ENCODE assay signal across 15 mouse cellular contexts in the genomic region with DNA sequence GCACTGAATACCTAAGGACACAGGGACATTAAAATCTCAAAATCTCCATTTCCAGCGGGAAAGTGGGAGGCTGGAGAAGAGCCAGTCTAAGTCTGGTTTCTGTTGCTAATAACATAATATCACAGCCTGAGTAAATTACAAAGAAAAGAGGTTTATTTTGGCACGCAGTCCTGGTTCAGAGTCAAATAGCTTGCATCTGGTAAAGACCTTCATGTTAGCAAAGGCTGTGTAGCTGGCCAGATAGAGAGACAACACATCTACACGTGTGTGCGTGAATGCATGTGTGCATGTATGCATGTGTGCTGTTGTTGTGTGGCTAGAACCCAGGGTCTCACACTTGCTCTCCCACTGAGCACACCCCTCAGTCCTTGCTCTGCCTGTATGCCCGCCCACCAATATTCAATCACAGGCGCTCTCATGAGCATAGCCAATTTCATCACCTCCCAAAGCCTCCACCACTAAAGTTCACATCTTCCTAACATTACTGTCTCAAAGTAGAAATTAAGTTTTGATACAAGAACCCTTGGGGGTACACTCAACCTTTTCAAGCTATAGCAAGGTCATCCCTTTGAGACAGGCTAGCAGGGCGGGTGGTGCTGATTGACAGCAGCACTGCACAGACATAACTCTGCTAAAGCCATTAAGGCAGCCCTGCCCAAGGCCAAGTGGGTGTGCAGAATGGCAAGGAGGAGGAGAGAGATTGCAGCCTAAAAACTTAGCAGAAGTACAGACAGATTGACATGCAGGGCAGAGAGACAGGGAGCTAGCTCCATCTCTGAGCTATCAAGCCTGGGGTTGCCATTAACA.
DNase-seq lines count a peak whose midpoint lies in the region; ATAC-seq and TF ChIP-seq lines count a peak whose summit lies in the region.
"Had no signal": no experiment of that assay in that cellular context is flagged by ENCODE, and none has a peak within 500 bp of the region (broad histone marks: within the 10 kb centered on the region; RNA-seq: fewer than 3 reads in every experiment).

No protein-coding gene starts in this region.

- no peaks in the 10 kb centered on the region for H3K9me3 ChIP-seq in forebrain, embryonic 10.5 days
- no peaks in the 10 kb centered on the region for H3K9me3 ChIP-seq in forebrain, postnatal 0 days (ENCODE audit: low read length)
- no peaks in the 10 kb centered on the region for H3K9me3 ChIP-seq in limb, embryonic 13.5 days
- no peaks in the 10 kb centered on the region for H3K9me3 ChIP-seq in limb, embryonic 10.5 days (replicated peaks)
- H3K9me3 ChIP-seq: limb, embryonic 12.5 days; midbrain, embryonic 13.5 days; neural tube, embryonic 12.5 days had no signal

- H3K4me1 ChIP-seq in forebrain, embryonic 10.5 days = peaks cover 26% of the 10 kb centered on the region
- H3K4me1 ChIP-seq in forebrain, postnatal 0 days (ENCODE audit: insufficient read depth) = no peaks in the 10 kb centered on the region
- H3K4me1 ChIP-seq in limb, embryonic 13.5 days = peaks cover 24% of the 10 kb centered on the region
- no peaks in the 10 kb centered on the region for H3K4me1 ChIP-seq in limb, embryonic 10.5 days

- DNase-seq in forebrain, embryonic 10.5 days (ENCODE audit: extremely low spot score, low spot score) = no peak
- no peak for DNase-seq in forebrain, postnatal 0 days
- DNase-seq in limb, embryonic 10.5 days (ENCODE audit: low spot score) = no peak
- peak; percentile 61 to 70 for DNase-seq in heart, adult 9 months (ENCODE audit: low spot score in 2 of 2)
- DNase-seq in kidney, postnatal 10 days = peak; percentile 32
- no peak for DNase-seq in left cerebral cortex, adult 18-20 months (ENCODE audit: low spot score in 2 of 2)
- DNase-seq in thymus, postnatal 14 days = no peak
- DNase-seq: adrenal gland, postnatal 14 days; cerebellum, postnatal 25 days; thymus, adult 2 months had no signal

- TF ChIP-seq CTCF in forebrain, postnatal 0 days (IDR thresholded peaks at IDR 0.05; ENCODE audit: low read depth) = no peak

- no peak overlapping the region for H3K4me2 ChIP-seq in forebrain, postnatal 0 days (ENCODE audit: low read depth)
- H3K4me2 ChIP-seq in limb, embryonic 13.5 days (replicated peaks) = no peak overlapping the region
- H3K4me2 ChIP-seq: limb, embryonic 12.5 days had no signal

- no peak overlapping the region for H3K9ac ChIP-seq in forebrain, postnatal 0 days
- H3K9ac ChIP-seq in limb, embryonic 13.5 days = no peak overlapping the region
- H3K9ac ChIP-seq: limb, embryonic 12.5 days; neural tube, embryonic 12.5 days had no signal

- 87% methylated on average over 7 of the region's 7 CpGs for WGBS in forebrain, embryonic 10.5 days
- WGBS in forebrain, postnatal 0 days = 70% methylated on average over 7 of the region's 7 CpGs
- 76% methylated on average over 7 of the region's 7 CpGs for WGBS in limb, embryonic 13.5 days
- 91% methylated on average over 7 of the region's 7 CpGs for WGBS in limb, embryonic 10.5 days

- H3K4me3 ChIP-seq in forebrain, embryonic 10.5 days = no peak overlapping the region
- H3K4me3 ChIP-seq in forebrain, postnatal 0 days (ENCODE audit: low read depth, low read length) = no peak overlapping the region
- H3K4me3 ChIP-seq in limb, embryonic 13.5 days = no peak overlapping the region
- H3K4me3 ChIP-seq in limb, embryonic 10.5 days = no peak overlapping the region
- H3K4me3 ChIP-seq: limb, embryonic 12.5 days; midbrain, embryonic 13.5 days; neural tube, embryonic 12.5 days had no signal

- no peaks in the 10 kb centered on the region for H3K36me3 ChIP-seq in forebrain, embryonic 10.5 days (replicated peaks)
- H3K36me3 ChIP-seq in forebrain, postnatal 0 days (ENCODE audit: insufficient read depth) = no peaks in the 10 kb centered on the region
- H3K36me3 ChIP-seq in limb, embryonic 13.5 days = no peaks in the 10 kb centered on the region
- H3K36me3 ChIP-seq in limb, embryonic 10.5 days = no peaks in the 10 kb centered on the region
- H3K36me3 ChIP-seq: limb, embryonic 12.5 days; midbrain, embryonic 13.5 days; neural tube, embryonic 12.5 days had no signal

- H3K27me3 ChIP-seq in forebrain, embryonic 10.5 days (ENCODE audit: poor library complexity, severe bottlenecking) = peaks cover 45% of the 10 kb centered on the region
- no peaks in the 10 kb centered on the region for H3K27me3 ChIP-seq in forebrain, postnatal 0 days (ENCODE audit: insufficient read depth, low read length)
- H3K27me3 ChIP-seq in limb, embryonic 13.5 days = no peaks in the 10 kb centered on the region
- H3K27me3 ChIP-seq in limb, embryonic 10.5 days (ENCODE audit: low read depth, poor library complexity, severe bottlenecking) = no peaks in the 10 kb centered on the region
- H3K27me3 ChIP-seq: limb, embryonic 12.5 days; neural tube, embryonic 12.5 days had no signal

- ATAC-seq in forebrain, postnatal 0 days = no peak
- ATAC-seq in limb, embryonic 13.5 days (ENCODE audit: low FRiP score, low read depth) = no peak
- ATAC-seq: lung, postnatal 0 days; midbrain, embryonic 13.5 days had no signal

- 0 out of 2 replicates have a peak overlapping the region, but pooled peaks have one; percentile 17 for H3K27ac ChIP-seq in forebrain, embryonic 10.5 days
- H3K27ac ChIP-seq in forebrain, postnatal 0 days (ENCODE audit: low read depth, low read length) = no peak overlapping the region
- H3K27ac ChIP-seq in limb, embryonic 13.5 days = peak overlapping the region; percentile 28; the same call in 1 of the 2 replicates
- no peak overlapping the region for H3K27ac ChIP-seq in limb, embryonic 10.5 days
- H3K27ac ChIP-seq: limb, embryonic 12.5 days; midbrain, embryonic 13.5 days; neural tube, embryonic 12.5 days had no signal

Comparison
In these comparisons a context has a peak if more than half of its experiments do, and no peak if none do; other contexts are left out.
1. H3K27ac ChIP-seq: peak in forebrain, embryonic 10.5 days (single experiment) and limb, embryonic 13.5 days (single experiment); none in forebrain, postnatal 0 days (single experiment) and limb, embryonic 10.5 days (single experiment).
2. DNase-seq: peak in heart, adult 9 months (2 of 2) and kidney, postnatal 10 days (single experiment); none in forebrain, embryonic 10.5 days (single experiment), forebrain, postnatal 0 days (single experiment), limb, embryonic 10.5 days (single experiment), left cerebral cortex, adult 18-20 months (0 of 2) and thymus, postnatal 14 days (single experiment).